Mouse (Mus musculus) embryo, embryonic 10.5 days (tissue): ENCODE measurements around the gene Tbx2.

Source experiments
- DNase-seq: peaks from one replicate; pipeline ENCODE4 v3.0.0-alpha.2; 2015; ENCODE audit warnings: low spot score

The Tbx2 gene

GRCm38 (mm10) chr11:85825823-85826222 is 6.5 kb upstream of the Tbx2 start:
- DNase-seq, result no peak

- peak; percentile 43 for DNase-seq
These were observed 5.0 kb upstream of the Tbx2 start for GRCm38 (mm10) chr11:85827342-85827741.

- peak; percentile 63 for DNase-seq
These were observed 3.4 kb upstream of the Tbx2 start for GRCm38 (mm10) chr11:85828691-85829519.

- DNase-seq, result peak; percentile 71
These were observed 2.6 kb upstream of the Tbx2 start for GRCm38 (mm10) chr11:85829520-85830440.

GRCm38 (mm10) chr11:85830901-85831341 is 1.4 kb upstream of the Tbx2 start:
- peak; percentile 80 for DNase-seq

- peak; percentile 63 for DNase-seq
These were observed 608 bp upstream of the Tbx2 start for GRCm38 (mm10) chr11:85831656-85832230.

GRCm38 (mm10) chr11:85833081-85833521 is 750 bp downstream of the Tbx2 start:
- peak; percentile 66 for DNase-seq

- peak; percentile 59 for DNase-seq
These were observed 1.5 kb downstream of the Tbx2 start for GRCm38 (mm10) chr11:85833761-85834385.

- DNase-seq, result peak; percentile 43
These were observed 2.1 kb downstream of the Tbx2 start for GRCm38 (mm10) chr11:85834386-85834931.

- DNase-seq, result peak; percentile 37
These were observed 2.8 kb downstream of the Tbx2 start for GRCm38 (mm10) chr11:85835001-85835752.

GRCm38 (mm10) chr11:85835753-85836522 is 3.6 kb downstream of the Tbx2 start:
- peak; percentile 58 for DNase-seq

GRCm38 (mm10) chr11:85836523-85837290 is 4.4 kb downstream of the Tbx2 start:
- peak; percentile 49 for DNase-seq

- DNase-seq, result peak; percentile 65
These were observed 4.9 kb downstream of the Tbx2 start for GRCm38 (mm10) chr11:85837291-85837647.

- no peak for DNase-seq
These were observed 5.5 kb downstream of the Tbx2 start for GRCm38 (mm10) chr11:85837648-85838423.

GRCm38 (mm10) chr11:85838424-85839257 is 6.3 kb downstream of the Tbx2 start:
- DNase-seq, result peak; percentile 47

- peak; percentile 33 for DNase-seq
These were observed 7.1 kb downstream of the Tbx2 start for GRCm38 (mm10) chr11:85839258-85840030.
